Mouse (Mus musculus): ENCODE measurements at regions not wholly inside any gene's neighbourhood (a gene's known extent, or its start where the extent isn't known, plus 50 kb on each side); places are given as distances from the start of the nearest gene placed in this dataset.

GRCm38 (mm10) chr15:5539301-5539928 is 295.4 kb upstream of the Ptger4 start:
- H3K27me3 ChIP-seq (ENCODE audit: insufficient read depth, low read length) = no peaks in the 10 kb centered on the region
- no peak for TF ChIP-seq NANOG (IDR thresholded peaks at IDR 0.05; ENCODE audit: borderline replicate concordance, low read length)
- no peak for TF ChIP-seq CTCF (conservative IDR thresholded peaks at IDR 0.05; ENCODE audit: low read length)
- no peak for TF ChIP-seq POU5F1 (IDR thresholded peaks at IDR 0.05; ENCODE audit: borderline replicate concordance, low read length)
- no peaks in the 10 kb centered on the region for H3K9me3 ChIP-seq (ENCODE audit: low read length)
- no peak overlapping the region for H3K4me3 ChIP-seq (replicated peaks; ENCODE audit: low read length)
- no peaks in the 10 kb centered on the region for H3K36me3 ChIP-seq (ENCODE audit: insufficient read depth, low read length)
- no peaks in the 10 kb centered on the region for H3K4me1 ChIP-seq (replicated peaks; ENCODE audit: low read depth, low read length)

GRCm38 (mm10) chr15:5554526-5554925 is 310.5 kb upstream of the Ptger4 start:
- H3K4me3 ChIP-seq (replicated peaks; ENCODE audit: low read length) = no peak overlapping the region
- H3K9me3 ChIP-seq (ENCODE audit: low read length) = no peaks in the 10 kb centered on the region
- peaks cover 5% of the 10 kb centered on the region; the same call in 1 of the 2 replicates for H3K4me1 ChIP-seq (replicated peaks; ENCODE audit: low read depth, low read length)
- H3K27me3 ChIP-seq (ENCODE audit: insufficient read depth, low read length) = no peaks in the 10 kb centered on the region
- TF ChIP-seq NANOG (IDR thresholded peaks at IDR 0.05; ENCODE audit: borderline replicate concordance, low read length) (no peak), POU5F1 (IDR thresholded peaks at IDR 0.05; ENCODE audit: borderline replicate concordance, low read length) (no peak), CTCF (conservative IDR thresholded peaks at IDR 0.05; ENCODE audit: low read length) (no peak)
- no peaks in the 10 kb centered on the region for H3K36me3 ChIP-seq (ENCODE audit: insufficient read depth, low read length)

GRCm38 (mm10) chr15:5554926-5555325 is 310.9 kb upstream of the Ptger4 start:
- TF ChIP-seq CTCF (conservative IDR thresholded peaks at IDR 0.05; ENCODE audit: low read length) (no peak), NANOG (IDR thresholded peaks at IDR 0.05; ENCODE audit: borderline replicate concordance, low read length) (no peak), POU5F1 (IDR thresholded peaks at IDR 0.05; ENCODE audit: borderline replicate concordance, low read length) (no peak)
- Histone ChIP-seq H3K9me3 (ENCODE audit: low read length) (no peaks in the 10 kb centered on the region), H3K4me1 (replicated peaks; ENCODE audit: low read depth, low read length) (peaks cover 5% of the 10 kb centered on the region; the same call in 1 of the 2 replicates), H3K27me3 (ENCODE audit: insufficient read depth, low read length) (no peaks in the 10 kb centered on the region), H3K4me3 (replicated peaks; ENCODE audit: low read length) (no peak overlapping the region), H3K36me3 (ENCODE audit: insufficient read depth, low read length) (no peaks in the 10 kb centered on the region)

GRCm38 (mm10) chr15:5555381-5556066 is 311.5 kb upstream of the Ptger4 start:
- H3K36me3 ChIP-seq (ENCODE audit: insufficient read depth, low read length) = no peaks in the 10 kb centered on the region
- H3K4me3 ChIP-seq (replicated peaks; ENCODE audit: low read length) = no peak overlapping the region
- H3K4me1 ChIP-seq (replicated peaks; ENCODE audit: low read depth, low read length) = peaks cover 5% of the 10 kb centered on the region; the same call in 1 of the 2 replicates
- no peaks in the 10 kb centered on the region for H3K27me3 ChIP-seq (ENCODE audit: insufficient read depth, low read length)
- no peaks in the 10 kb centered on the region for H3K9me3 ChIP-seq (ENCODE audit: low read length)
- no peak for TF ChIP-seq POU5F1 (IDR thresholded peaks at IDR 0.05; ENCODE audit: borderline replicate concordance, low read length)
- no peak for TF ChIP-seq NANOG (IDR thresholded peaks at IDR 0.05; ENCODE audit: borderline replicate concordance, low read length)
- no peak for TF ChIP-seq CTCF (conservative IDR thresholded peaks at IDR 0.05; ENCODE audit: low read length)

GRCm38 (mm10) chr15:5561783-5562182 is 317.8 kb upstream of the Ptger4 start:
- no peaks in the 10 kb centered on the region for H3K4me1 ChIP-seq (replicated peaks; ENCODE audit: low read depth, low read length)
- TF ChIP-seq CTCF (conservative IDR thresholded peaks at IDR 0.05; ENCODE audit: low read length) (no peak), NANOG (IDR thresholded peaks at IDR 0.05; ENCODE audit: borderline replicate concordance, low read length) (no peak), POU5F1 (IDR thresholded peaks at IDR 0.05; ENCODE audit: borderline replicate concordance, low read length) (no peak)
- H3K4me3 ChIP-seq (replicated peaks; ENCODE audit: low read length) = no peak overlapping the region
- no peaks in the 10 kb centered on the region for H3K9me3 ChIP-seq (ENCODE audit: low read length)
- H3K27me3 ChIP-seq (ENCODE audit: insufficient read depth, low read length) = no peaks in the 10 kb centered on the region
- H3K36me3 ChIP-seq (ENCODE audit: insufficient read depth, low read length) = no peaks in the 10 kb centered on the region

GRCm38 (mm10) chr15:5574366-5574765 is 330.4 kb upstream of the Ptger4 start:
- H3K4me1 ChIP-seq (replicated peaks; ENCODE audit: low read depth, low read length) = no peaks in the 10 kb centered on the region
- no peak overlapping the region for H3K4me3 ChIP-seq (replicated peaks; ENCODE audit: low read length)
- H3K9me3 ChIP-seq (ENCODE audit: low read length) = no peaks in the 10 kb centered on the region
- H3K36me3 ChIP-seq (ENCODE audit: insufficient read depth, low read length) = no peaks in the 10 kb centered on the region
- no peak for TF ChIP-seq POU5F1 (IDR thresholded peaks at IDR 0.05; ENCODE audit: borderline replicate concordance, low read length)
- TF ChIP-seq NANOG (IDR thresholded peaks at IDR 0.05; ENCODE audit: borderline replicate concordance, low read length) = no peak
- TF ChIP-seq CTCF (conservative IDR thresholded peaks at IDR 0.05; ENCODE audit: low read length) = no peak
- H3K27me3 ChIP-seq (ENCODE audit: insufficient read depth, low read length) = no peaks in the 10 kb centered on the region

GRCm38 (mm10) chr15:5579559-5579958 is 335.6 kb upstream of the Ptger4 start:
- H3K9me3 ChIP-seq (ENCODE audit: low read length) = no peaks in the 10 kb centered on the region
- no peaks in the 10 kb centered on the region for H3K27me3 ChIP-seq (ENCODE audit: insufficient read depth, low read length)
- no peak overlapping the region for H3K4me3 ChIP-seq (replicated peaks; ENCODE audit: low read length)
- H3K36me3 ChIP-seq (ENCODE audit: insufficient read depth, low read length) = no peaks in the 10 kb centered on the region
- no peak for TF ChIP-seq NANOG (IDR thresholded peaks at IDR 0.05; ENCODE audit: borderline replicate concordance, low read length)
- no peak for TF ChIP-seq CTCF (conservative IDR thresholded peaks at IDR 0.05; ENCODE audit: low read length)
- no peak for TF ChIP-seq POU5F1 (IDR thresholded peaks at IDR 0.05; ENCODE audit: borderline replicate concordance, low read length)
- no peaks in the 10 kb centered on the region for H3K4me1 ChIP-seq (replicated peaks; ENCODE audit: low read depth, low read length)

- TF ChIP-seq POU5F1 (IDR thresholded peaks at IDR 0.05; ENCODE audit: borderline replicate concordance, low read length) = no peak
- TF ChIP-seq CTCF (conservative IDR thresholded peaks at IDR 0.05; ENCODE audit: low read length) = no peak
- no peak for TF ChIP-seq NANOG (IDR thresholded peaks at IDR 0.05; ENCODE audit: borderline replicate concordance, low read length)
- no peaks in the 10 kb centered on the region for H3K4me1 ChIP-seq (replicated peaks; ENCODE audit: low read depth, low read length)
- no peaks in the 10 kb centered on the region for H3K36me3 ChIP-seq (ENCODE audit: insufficient read depth, low read length)
- H3K9me3 ChIP-seq (ENCODE audit: low read length) = no peaks in the 10 kb centered on the region
- no peak overlapping the region for H3K4me3 ChIP-seq (replicated peaks; ENCODE audit: low read length)
- no peaks in the 10 kb centered on the region for H3K27me3 ChIP-seq (ENCODE audit: insufficient read depth, low read length)
Measured at GRCm38 (mm10) chr15:5580416-5580815, 336.4 kb upstream of the Ptger4 start.

All from E14TG2a.4 (cell line).